Mouse (Mus musculus) stomach, embryonic 14.5 days (tissue): ENCODE results near the gene Rnf227. TPM values are rescaled to one million over a fixed set of nuclear protein-coding genes. Genes with fewer than 3 reads are reported as not detected.
A peak's percentile ranks its signal among the peaks of the same experiment; 100 is the strongest.

Experiments used
- ATAC-seq: fragments of 200-750 bp; cut with Nextera tagmentation; 2 replicates; pipeline ENCODE4 v1.8.0; 2017; ENCODE audit warnings: low read depth, moderate TSS enrichment; ENCODE audit not compliant: insufficient number of reproducible peaks, insufficient read depth, low FRiP score
- H3K27ac ChIP-seq: fragments of 300-500 bp; sonication (generic); 2 replicates; pipeline ENCODE4 v1.5.1; 2014; ENCODE audit warnings: mild to moderate bottlenecking, low read length, moderate library complexity, mixed read lengths
- H3K27me3 ChIP-seq: fragments of 300-500 bp; sonication (generic); 2 replicates; pipeline ENCODE4 v1.6.1; 2014; ENCODE audit warnings: low read length, control low read depth, mixed read lengths; ENCODE audit not compliant: control insufficient read depth, insufficient read depth
- H3K36me3 ChIP-seq: fragments of 300-500 bp; sonication (generic); 2 replicates; pipeline ENCODE4 v1.6.1; 2014; ENCODE audit warnings: mild to moderate bottlenecking, control low read depth, low read length, moderate library complexity, mixed read lengths; ENCODE audit not compliant: control insufficient read depth, insufficient read depth
- H3K4me1 ChIP-seq: fragments of 300-500 bp; sonication (generic); 2 replicates; pipeline ENCODE4 v1.6.1; 2014; ENCODE audit warnings: low read length, control low read depth, mixed read lengths; ENCODE audit not compliant: control insufficient read depth, insufficient read depth
- H3K4me2 ChIP-seq: fragments of 300-500 bp; sonication (generic); replicated peaks from 2 replicates; pipeline ENCODE4 v1.6.1; 2014; ENCODE audit warnings: low read depth, low read length, control low read depth
- H3K4me3 ChIP-seq: fragments of 300-500 bp; sonication (generic); 2 replicates; pipeline ENCODE4 v1.5.1; 2014; ENCODE audit warnings: low read depth, low read length, control low read depth
- H3K9ac ChIP-seq: fragments of 300-500 bp; sonication (generic); replicated peaks from 2 replicates; pipeline ENCODE4 v1.6.1; 2014; ENCODE audit warnings: low read depth, mild to moderate bottlenecking, control low read depth, low read length, moderate library complexity, mixed read lengths
- H3K9me3 ChIP-seq: fragments of 300-500 bp; sonication (generic); 2 replicates; pipeline ENCODE4 v1.6.1; 2016; ENCODE audit warnings: low read depth, low read length, control low read depth; ENCODE audit not compliant: control insufficient read depth
- WGBS: fragments of 180-500 bp; shearing (Covaris S2); extraction: QIAGEN DNeasy Blood & Tissue Kit; methylation state at CpG from one replicate; pipeline ENCODE4 v1.1.7; 2014; 5-methylcytosine and 5-hydroxymethylcytosine counted together
- polyA plus RNA-seq: library from polyadenylated mRNA; unstranded; fragments of >200 nt; fragmentation: Nextera tagmentation; extraction: Ambion mirVana; gene quantifications from 2 replicates; pipeline ENCODE4 v1.2.1, GENCODE M21; 2014

Rnf227 gene
- polyA plus RNA-seq, 1 experiment from 2014 or later = 15.3 TPM

DNA sequence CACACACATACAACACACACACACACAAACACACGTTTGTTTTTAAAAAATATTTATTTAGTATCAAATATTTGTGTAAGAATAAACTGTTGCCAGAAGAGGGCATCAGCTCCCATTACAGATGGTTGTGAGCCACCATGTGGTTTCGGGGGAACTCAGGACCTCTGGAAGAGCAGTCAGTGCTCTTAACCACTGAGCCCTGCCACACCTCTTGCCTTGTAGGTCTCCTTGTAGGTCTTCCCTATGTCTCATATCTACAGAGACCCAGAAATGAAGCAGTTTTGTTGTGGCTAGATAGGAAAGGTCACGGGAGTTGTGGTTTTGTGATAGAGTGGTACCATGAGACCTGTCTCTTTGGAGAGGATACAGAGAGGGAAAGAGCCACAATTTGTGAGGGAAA is 6.3 kb upstream of the Rnf227 start:
- 61% methylated on average over 3 of the region's 3 CpGs for WGBS
- H3K9me3 ChIP-seq = no peaks in the 10 kb centered on the region
- no peak for ATAC-seq
- no peak overlapping the region for H3K4me2 ChIP-seq
- no peak overlapping the region for H3K4me3 ChIP-seq
- peaks cover 20% of the 10 kb centered on the region for H3K4me1 ChIP-seq
- no peaks in the 10 kb centered on the region for H3K27me3 ChIP-seq
- H3K27ac ChIP-seq = no peak overlapping the region
- H3K9ac ChIP-seq = no peak overlapping the region
- H3K36me3 ChIP-seq = no peaks in the 10 kb centered on the region

DNA sequence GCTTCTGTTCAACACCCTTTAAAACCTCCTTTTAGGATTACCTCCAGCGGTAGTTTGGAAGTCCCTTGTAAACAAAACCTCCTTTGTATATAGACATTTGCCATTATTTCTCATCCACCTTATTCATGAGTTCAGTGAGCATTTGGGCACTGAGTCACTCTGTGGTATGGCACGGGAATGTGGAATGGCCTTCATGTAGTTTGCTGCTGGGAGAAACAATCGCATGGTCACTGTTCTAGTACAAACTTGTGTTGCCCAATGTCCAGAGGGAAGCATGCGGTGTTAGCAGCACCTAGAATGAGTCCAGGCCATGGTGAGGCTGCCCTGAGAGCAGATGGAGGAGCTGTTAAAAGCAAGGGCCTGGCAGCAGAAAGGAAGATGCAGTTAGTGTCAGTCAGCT is 5.5 kb upstream of the Rnf227 start:
- no peak for ATAC-seq
- no peak overlapping the region for H3K4me2 ChIP-seq
- H3K9ac ChIP-seq = no peak overlapping the region
- H3K36me3 ChIP-seq = no peaks in the 10 kb centered on the region
- no peak overlapping the region for H3K4me3 ChIP-seq
- peaks cover 20% of the 10 kb centered on the region for H3K4me1 ChIP-seq
- 47% methylated on average over 4 of the region's 4 CpGs for WGBS
- no peaks in the 10 kb centered on the region for H3K27me3 ChIP-seq
- H3K9me3 ChIP-seq = no peaks in the 10 kb centered on the region
- H3K27ac ChIP-seq = 0 out of 2 replicates have a peak overlapping the region, but pooled peaks have one; percentile 15

DNA sequence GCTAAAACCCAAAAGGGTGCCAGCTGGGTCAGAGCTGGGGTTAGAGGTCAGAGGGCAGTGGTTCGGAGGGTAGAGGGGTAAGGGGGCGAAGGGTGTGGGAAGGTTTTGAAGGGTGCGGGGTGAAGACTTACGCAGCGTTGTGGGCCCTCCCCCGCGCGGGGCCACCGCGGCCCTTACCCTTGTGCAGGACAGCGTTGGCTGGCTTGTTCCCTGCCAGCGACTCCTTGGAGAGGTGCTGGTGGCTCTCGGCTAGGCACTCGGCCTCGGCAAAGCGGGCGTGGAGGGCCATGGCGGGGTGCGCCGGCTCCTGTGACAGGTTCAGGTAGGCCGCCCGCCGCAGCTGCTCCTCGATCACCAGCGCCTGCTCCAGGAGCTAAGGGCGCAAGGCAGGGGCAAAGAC is 6.2 kb downstream of the Rnf227 start:
- peaks cover 74% of the 10 kb centered on the region for H3K36me3 ChIP-seq
- no peak overlapping the region for H3K27ac ChIP-seq
- no peak overlapping the region for H3K4me2 ChIP-seq
- no peaks in the 10 kb centered on the region for H3K9me3 ChIP-seq
- H3K4me3 ChIP-seq = no peak overlapping the region
- no peak for ATAC-seq
- H3K4me1 ChIP-seq = no peaks in the 10 kb centered on the region
- H3K9ac ChIP-seq = no peak overlapping the region
- WGBS = 90% methylated on average over 25 of the region's 26 CpGs
- H3K27me3 ChIP-seq = no peaks in the 10 kb centered on the region

DNA sequence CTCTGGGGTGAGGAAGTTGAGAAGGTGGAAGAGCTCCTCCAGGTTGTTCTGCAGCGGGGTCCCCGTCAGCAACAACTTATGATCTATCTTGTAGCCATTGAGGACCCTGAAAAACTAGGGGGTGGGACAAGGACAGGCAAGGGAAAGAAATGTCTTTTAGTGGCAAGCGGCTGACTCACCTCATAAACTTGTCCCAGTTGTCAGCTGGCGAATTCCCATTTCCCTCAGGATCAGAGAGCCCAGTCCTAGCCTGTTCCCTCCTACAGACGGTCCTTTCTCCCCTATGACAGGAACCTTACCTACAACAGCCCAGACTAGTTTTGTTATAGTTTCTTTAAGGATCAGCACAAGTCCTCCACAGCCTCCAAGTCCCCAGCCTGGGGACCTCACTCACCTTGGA is 16.3 kb downstream of the Rnf227 start:
- Histone ChIP-seq H3K4me3 (no peak overlapping the region), H3K4me1 (no peaks in the 10 kb centered on the region), H3K27ac (no peak overlapping the region), H3K36me3 (peaks cover 99% of the 10 kb centered on the region), H3K4me2 (no peak overlapping the region), H3K9me3 (no peaks in the 10 kb centered on the region), H3K9ac (no peak overlapping the region), H3K27me3 (no peaks in the 10 kb centered on the region)
- WGBS = 92% methylated on average over 5 of the region's 5 CpGs
- no peak for ATAC-seq

DNA sequence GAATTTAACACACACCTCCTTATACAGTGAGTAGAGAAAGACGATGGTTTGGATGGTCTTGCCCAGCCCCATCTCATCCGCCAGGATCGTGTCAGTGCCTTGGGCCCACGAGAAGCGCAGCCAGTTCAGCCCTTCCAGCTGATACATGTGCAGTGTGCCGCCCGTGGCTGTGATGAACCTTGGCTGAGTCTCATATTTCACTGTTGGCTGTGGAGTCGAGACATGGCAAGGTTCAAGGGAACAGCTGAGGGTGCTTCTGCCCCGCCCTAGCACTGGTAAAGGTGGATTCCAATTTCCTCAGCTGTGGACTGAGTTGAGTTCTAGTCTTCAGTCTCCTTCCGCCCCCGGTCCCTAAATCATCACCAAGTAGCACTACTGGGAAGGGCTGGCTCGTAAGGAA is 17.4 kb downstream of the Rnf227 start:
- Histone ChIP-seq H3K36me3 (peaks cover 98% of the 10 kb centered on the region), H3K4me1 (no peaks in the 10 kb centered on the region), H3K9me3 (no peaks in the 10 kb centered on the region), H3K27me3 (no peaks in the 10 kb centered on the region), H3K9ac (no peak overlapping the region), H3K4me2 (no peak overlapping the region), H3K4me3 (no peak overlapping the region), H3K27ac (no peak overlapping the region)
- no peak for ATAC-seq
- 89% methylated on average over 12 of the region's 12 CpGs for WGBS

DNA sequence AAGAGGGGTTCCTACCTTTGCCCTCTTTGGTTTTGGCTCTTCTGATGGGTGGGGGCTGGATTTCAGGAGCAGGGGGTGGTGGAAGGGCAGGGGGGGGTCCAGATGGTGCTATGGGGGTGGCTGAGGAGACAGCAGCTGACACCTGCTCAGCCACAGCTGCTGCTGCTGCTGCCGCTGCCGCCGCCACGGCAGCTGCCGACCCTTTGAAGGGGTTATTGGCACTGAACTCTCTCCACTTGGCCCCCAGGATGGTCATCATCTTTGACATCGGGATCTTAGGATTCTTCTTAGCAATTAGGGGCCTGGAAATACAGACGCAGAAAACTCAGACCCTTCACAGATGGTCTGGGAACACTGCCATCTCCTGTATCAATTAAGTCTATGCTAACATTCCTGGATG is 21.8 kb downstream of the Rnf227 start:
- Histone ChIP-seq H3K4me1 (peaks cover 23% of the 10 kb centered on the region), H3K4me2 (no peak overlapping the region), H3K27me3 (no peaks in the 10 kb centered on the region), H3K4me3 (no peak overlapping the region), H3K36me3 (peaks cover 68% of the 10 kb centered on the region), H3K9ac (no peak overlapping the region), H3K9me3 (no peaks in the 10 kb centered on the region), H3K27ac (no peak overlapping the region)
- WGBS = 63% methylated on average over 7 of the region's 7 CpGs
- no peak for ATAC-seq

DNA sequence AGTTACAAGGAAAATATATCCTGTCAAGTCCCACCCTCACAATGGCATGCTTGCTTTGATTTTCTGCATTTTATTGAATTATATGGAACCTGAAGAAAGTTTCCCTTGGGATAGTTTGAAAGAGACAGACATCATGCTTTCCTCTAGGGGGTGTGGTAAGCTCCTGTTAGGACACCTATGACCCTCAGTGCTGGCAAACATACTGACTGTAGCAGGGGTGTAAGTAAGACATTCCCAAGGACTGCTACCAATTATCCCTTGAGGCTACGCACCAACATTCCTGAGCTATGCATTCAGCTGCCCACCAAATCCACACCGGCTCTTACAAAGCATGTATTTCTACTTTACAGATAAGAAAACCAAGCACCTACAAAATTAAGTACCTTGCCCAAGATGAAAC is 22.2 kb downstream of the Rnf227 start:
- ATAC-seq = no peak
- H3K27ac ChIP-seq = no peak overlapping the region
- no peak overlapping the region for H3K9ac ChIP-seq
- peaks cover 24% of the 10 kb centered on the region for H3K4me1 ChIP-seq
- 69% methylated on average over 2 of the region's 2 CpGs for WGBS
- H3K27me3 ChIP-seq = no peaks in the 10 kb centered on the region
- H3K4me2 ChIP-seq = no peak overlapping the region
- no peaks in the 10 kb centered on the region for H3K9me3 ChIP-seq
- H3K4me3 ChIP-seq = no peak overlapping the region
- peaks cover 63% of the 10 kb centered on the region for H3K36me3 ChIP-seq

DNA sequence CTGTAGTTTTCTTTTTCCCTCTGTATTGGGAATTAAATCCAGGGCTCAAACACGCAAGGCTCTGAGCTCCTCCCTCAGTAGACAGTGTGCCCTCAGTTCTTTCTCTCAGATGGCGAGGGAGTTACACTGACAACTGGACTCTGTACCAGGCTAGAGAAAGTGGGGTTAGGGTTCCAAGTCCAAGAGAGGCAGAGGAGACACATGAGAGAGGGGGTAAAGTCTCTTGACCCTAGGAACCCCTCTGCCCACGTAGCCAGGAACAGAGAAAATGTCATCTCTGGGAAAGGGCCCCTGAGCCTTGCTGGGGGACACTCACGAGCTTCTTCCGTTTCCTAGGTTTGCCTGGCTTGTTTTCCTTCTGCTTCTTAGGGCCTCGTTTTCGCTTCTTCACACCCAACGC is 24.1 kb downstream of the Rnf227 start:
- peak overlapping the region; percentile 61 for H3K4me2 ChIP-seq
- ATAC-seq = no peak
- H3K4me3 ChIP-seq = no peak overlapping the region
- peaks cover 44% of the 10 kb centered on the region for H3K36me3 ChIP-seq
- no peaks in the 10 kb centered on the region for H3K9me3 ChIP-seq
- whole genome bisulfite sequencing = 38% methylated on average over 8 of the region's 8 CpGs
- H3K27me3 ChIP-seq = no peaks in the 10 kb centered on the region
- H3K27ac ChIP-seq = peak overlapping the region; percentile 97
- peaks cover 29% of the 10 kb centered on the region for H3K4me1 ChIP-seq
- H3K9ac ChIP-seq = no peak overlapping the region

DNA sequence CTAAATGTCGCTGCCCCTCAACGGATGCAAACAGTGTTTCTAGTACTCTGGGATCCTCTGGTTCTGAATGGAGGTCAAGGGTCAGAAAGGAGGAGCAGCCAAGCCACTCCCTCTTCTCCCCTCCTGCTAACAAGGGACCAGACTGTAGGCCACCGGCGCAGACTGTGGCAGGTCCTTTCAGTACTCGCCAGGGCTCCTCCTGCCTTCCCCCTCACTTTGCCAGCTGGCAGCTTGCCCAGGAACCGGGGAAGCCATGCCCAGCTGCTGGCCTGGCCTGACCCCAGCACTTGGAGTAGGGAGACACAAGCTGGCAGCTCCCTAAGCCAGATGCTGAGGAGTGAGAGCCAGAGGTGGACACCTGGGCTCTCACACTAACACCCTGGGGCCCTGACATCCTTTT is 24.6 kb downstream of the Rnf227 start:
- Histone ChIP-seq H3K27ac (peak overlapping the region; percentile 97), H3K36me3 (peaks cover 39% of the 10 kb centered on the region), H3K9ac (peak overlapping the region; percentile 52; the same call in 1 of the 2 replicates), H3K27me3 (no peaks in the 10 kb centered on the region), H3K9me3 (no peaks in the 10 kb centered on the region), H3K4me1 (peaks cover 29% of the 10 kb centered on the region), H3K4me3 (peak overlapping the region; percentile 29), H3K4me2 (peak overlapping the region; percentile 61)
- peak; percentile 24; the same call in 1 of the 2 replicates for ATAC-seq
- WGBS = 0% methylated on average over 6 of the region's 6 CpGs
